Mouse (Mus musculus): ENCODE results near the gene Rab40c. TPM values are rescaled to one million over a fixed set of nuclear protein-coding genes. Genes with fewer than 3 reads are reported as not detected.
A peak's percentile ranks its signal among the peaks of the same experiment; 100 is the strongest.

Gene Rab40c
- polyA plus RNA-seq, 1 experiment from 2014 or later = 24.4 TPM

- H3K36me3 ChIP-seq = peaks cover 67% of the 10 kb centered on the region
- 96% methylated on average over 6 of the region's 6 CpGs for WGBS
These were observed 79.0 kb downstream of the Rab40c start for GRCm38 (mm10) chr17:25840519-25840918.

GRCm38 (mm10) chr17:25839455-25840235 is 79.9 kb downstream of the Rab40c start:
- peaks cover 66% of the 10 kb centered on the region for H3K4me1 ChIP-seq
- no peaks in the 10 kb centered on the region for H3K27me3 ChIP-seq (ENCODE audit: insufficient read depth, poor library complexity, severe bottlenecking)
- H3K4me3 ChIP-seq = no peak overlapping the region
- H3K27ac ChIP-seq = no peak overlapping the region
- H3K9me3 ChIP-seq = no peaks in the 10 kb centered on the region
- 88% methylated on average over 14 of the region's 14 CpGs for WGBS
- H3K36me3 ChIP-seq = peaks cover 70% of the 10 kb centered on the region
- DNase-seq (ENCODE audit: low spot score) = no peak

More at GRCm38 (mm10) chr17:25840519-25840918, 79.0 kb downstream of the Rab40c start:
- H3K9me3 ChIP-seq = no peaks in the 10 kb centered on the region
- no peaks in the 10 kb centered on the region for H3K27me3 ChIP-seq (ENCODE audit: insufficient read depth, poor library complexity, severe bottlenecking)
- no peak overlapping the region for H3K4me3 ChIP-seq
- H3K4me1 ChIP-seq = peaks cover 63% of the 10 kb centered on the region
- H3K27ac ChIP-seq = no peak overlapping the region
- no peak for DNase-seq (ENCODE audit: low spot score)

GRCm38 (mm10) chr17:25838904-25839303 is 80.6 kb downstream of the Rab40c start:
- Histone ChIP-seq H3K27me3 (ENCODE audit: insufficient read depth, poor library complexity, severe bottlenecking) (no peaks in the 10 kb centered on the region), H3K27ac (no peak overlapping the region), H3K4me1 (peaks cover 73% of the 10 kb centered on the region), H3K9me3 (no peaks in the 10 kb centered on the region), H3K36me3 (peaks cover 70% of the 10 kb centered on the region), H3K4me3 (no peak overlapping the region)
- WGBS = 84% methylated on average over 4 of the region's 4 CpGs
- DNase-seq (ENCODE audit: low spot score) = no peak

GRCm38 (mm10) chr17:25837533-25837932 is 82.0 kb downstream of the Rab40c start:
- no peak for DNase-seq (ENCODE audit: low spot score)
- WGBS = 44% methylated on average over 3 of the region's 3 CpGs
- no peaks in the 10 kb centered on the region for H3K27me3 ChIP-seq (ENCODE audit: insufficient read depth, poor library complexity, severe bottlenecking)
- peak overlapping the region; percentile 84 for H3K27ac ChIP-seq
- H3K4me3 ChIP-seq = peak overlapping the region; percentile 57
- peaks cover 68% of the 10 kb centered on the region for H3K4me1 ChIP-seq
- H3K36me3 ChIP-seq = peaks cover 65% of the 10 kb centered on the region
- no peaks in the 10 kb centered on the region for H3K9me3 ChIP-seq

GRCm38 (mm10) chr17:25837076-25837410 is 82.5 kb downstream of the Rab40c start, which contains the start of gene Rhbdl1:
Gene Rhbdl1 (minus strand): TSS chr17:25837295.
- Histone ChIP-seq H3K9me3 (no peaks in the 10 kb centered on the region), H3K4me3 (peak within 1 kb of the TSS; percentile 57), H3K27ac (peak within 1 kb of the TSS; percentile 84), H3K4me1 (peaks cover 69% of the 10 kb centered on the region), H3K27me3 (ENCODE audit: insufficient read depth, poor library complexity, severe bottlenecking) (no peaks in the 10 kb centered on the region), H3K36me3 (peaks cover 60% of the 10 kb centered on the region)
- DNase-seq (ENCODE audit: low spot score) = no peak
- WGBS = 2% methylated on average over 29 of the region's 29 CpGs

- peak overlapping the region; percentile 84 for H3K27ac ChIP-seq
- H3K27me3 ChIP-seq (ENCODE audit: insufficient read depth, poor library complexity, severe bottlenecking) = no peaks in the 10 kb centered on the region
- WGBS = 23% methylated on average over 23 of the region's 23 CpGs
- DNase-seq (ENCODE audit: low spot score) = no peak
- H3K9me3 ChIP-seq = no peaks in the 10 kb centered on the region
- peaks cover 71% of the 10 kb centered on the region for H3K4me1 ChIP-seq
- H3K4me3 ChIP-seq = peak overlapping the region; percentile 57
- H3K36me3 ChIP-seq = peaks cover 59% of the 10 kb centered on the region
These were observed 83.0 kb downstream of the Rab40c start for GRCm38 (mm10) chr17:25836397-25837075.

GRCm38 (mm10) chr17:25835816-25836215 is 83.7 kb downstream of the Rab40c start:
- Histone ChIP-seq H3K27me3 (ENCODE audit: insufficient read depth, poor library complexity, severe bottlenecking) (no peaks in the 10 kb centered on the region), H3K9me3 (no peaks in the 10 kb centered on the region), H3K36me3 (peaks cover 59% of the 10 kb centered on the region), H3K4me3 (peak overlapping the region; percentile 57), H3K27ac (peak overlapping the region; percentile 84), H3K4me1 (peaks cover 77% of the 10 kb centered on the region)
- no peak for DNase-seq (ENCODE audit: low spot score)
- 95% methylated on average over 16 of the region's 16 CpGs for WGBS

GRCm38 (mm10) chr17:25835301-25835700 is 84.2 kb downstream of the Rab40c start:
- H3K9me3 ChIP-seq = no peaks in the 10 kb centered on the region
- H3K27ac ChIP-seq = no peak overlapping the region
- DNase-seq (ENCODE audit: low spot score) = no peak
- 96% methylated on average over 7 of the region's 7 CpGs for WGBS
- H3K36me3 ChIP-seq = peaks cover 59% of the 10 kb centered on the region
- H3K27me3 ChIP-seq (ENCODE audit: insufficient read depth, poor library complexity, severe bottlenecking) = no peaks in the 10 kb centered on the region
- peak overlapping the region; percentile 86 for H3K4me3 ChIP-seq
- peaks cover 77% of the 10 kb centered on the region for H3K4me1 ChIP-seq

GRCm38 (mm10) chr17:25834595-25835222 is 84.8 kb downstream of the Rab40c start:
- Histone ChIP-seq H3K4me1 (peaks cover 78% of the 10 kb centered on the region), H3K4me3 (peak overlapping the region; percentile 86), H3K36me3 (peaks cover 59% of the 10 kb centered on the region), H3K27me3 (ENCODE audit: insufficient read depth, poor library complexity, severe bottlenecking) (no peaks in the 10 kb centered on the region), H3K9me3 (no peaks in the 10 kb centered on the region), H3K27ac (peak overlapping the region; percentile 98)
- WGBS = 89% methylated on average over 12 of the region's 12 CpGs
- DNase-seq (ENCODE audit: low spot score) = no peak

- Histone ChIP-seq H3K36me3 (peaks cover 54% of the 10 kb centered on the region), H3K27me3 (ENCODE audit: insufficient read depth, poor library complexity, severe bottlenecking) (no peaks in the 10 kb centered on the region), H3K9me3 (no peaks in the 10 kb centered on the region), H3K27ac (peak overlapping the region; percentile 98), H3K4me3 (peak overlapping the region; percentile 86), H3K4me1 (peaks cover 76% of the 10 kb centered on the region)
- DNase-seq (ENCODE audit: low spot score) = no peak
- WGBS = 46% methylated on average over 6 of the region's 6 CpGs
These were observed 85.4 kb downstream of the Rab40c start for GRCm38 (mm10) chr17:25833961-25834594.

GRCm38 (mm10) chr17:25833291-25833663 is 86.2 kb downstream of the Rab40c start, which contains the start of gene Stub1:
Gene Stub1 (minus strand): TSS chr17:25833404.
- H3K36me3 ChIP-seq = peaks cover 48% of the 10 kb centered on the region
- H3K9me3 ChIP-seq = no peaks in the 10 kb centered on the region
- WGBS = under 1% methylated on average over 24 of the region's 24 CpGs
- H3K27ac ChIP-seq = peak within 1 kb of the TSS; percentile 98
- H3K27me3 ChIP-seq (ENCODE audit: insufficient read depth, poor library complexity, severe bottlenecking) = no peaks in the 10 kb centered on the region
- peaks cover 84% of the 10 kb centered on the region for H3K4me1 ChIP-seq
- peak within 1 kb of the TSS; percentile 86 for H3K4me3 ChIP-seq
- DNase-seq (ENCODE audit: low spot score) = peak; percentile 98

- Histone ChIP-seq H3K27ac (peak overlapping the region; percentile 98), H3K9me3 (no peaks in the 10 kb centered on the region), H3K4me3 (peak overlapping the region; percentile 86), H3K36me3 (peaks cover 48% of the 10 kb centered on the region), H3K27me3 (ENCODE audit: insufficient read depth, poor library complexity, severe bottlenecking) (no peaks in the 10 kb centered on the region), H3K4me1 (peaks cover 84% of the 10 kb centered on the region)
- under 1% methylated on average over 77 of the region's 77 CpGs for WGBS
- DNase-seq (ENCODE audit: low spot score) = peak; percentile 100
These were observed 86.9 kb downstream of the Rab40c start for GRCm38 (mm10) chr17:25832436-25833290.
